ENCODE assay signal across 17 mouse cellular contexts in genomic region chr2:163220706-163221105, GRCm38 (mm10). TPM values are rescaled to one million over a fixed set of nuclear protein-coding genes. Genes with fewer than 3 reads are reported as not detected.
"Had no signal": no experiment of that assay in that cellular context is flagged by ENCODE, and none has a peak within 500 bp of the region (broad histone marks: within the 10 kb centered on the region; RNA-seq: fewer than 3 reads in every experiment).

No protein-coding gene starts in this region.

- H3K4me3 ChIP-seq: neural tube, embryonic 13.5 days; neural tube, embryonic 15.5 days; stomach, embryonic 15.5 days had no signal

- DNase-seq: retina, postnatal 1 day; right cerebral cortex, adult 18-20 months; right cerebral cortex, postnatal 14 days; right cerebral cortex, postnatal 25 days; right cerebral cortex, postnatal 4 days; spleen, adult 18-20 months; thymus, adult 18-20 months; thymus, adult 2 months; thymus, postnatal 14 days; thymus, postnatal 25 days; thymus, postnatal 36 days; thymus, postnatal 4 days had no signal

- H3K27ac ChIP-seq: neural tube, embryonic 13.5 days; neural tube, embryonic 15.5 days; stomach, embryonic 15.5 days; stomach, postnatal 0 days had no signal

RNA-seq across cellular contexts. Expression of gene Tox2, which starts 17.8 kb away (rescaled TPM):
- total RNA-seq: neutrophil, adult 5-6 weeks had no signal
